Mouse (Mus musculus): ENCODE measurements around the gene Lsp1. TPM values are rescaled to one million over a fixed set of nuclear protein-coding genes. Genes with fewer than 3 reads are reported as not detected.

Lsp1 gene
- polyA plus RNA-seq, 1 experiment from 2014 or later: 36.9 TPM

- Histone ChIP-seq H3K36me3 (no peaks in the 10 kb centered on the region), H3K27me3 (ENCODE audit: insufficient read depth, poor library complexity, severe bottlenecking) (no peaks in the 10 kb centered on the region), H3K4me3 (no peak overlapping the region), H3K9me3 (no peaks in the 10 kb centered on the region), H3K4me1 (peaks cover 71% of the 10 kb centered on the region), H3K27ac (peak overlapping the region; percentile 89)
- DNase-seq (ENCODE audit: low spot score): no peak
- 24% methylated on average over 4 of the region's 4 CpGs for WGBS
These were observed 61.7 kb downstream of the Lsp1 start for GRCm38 (mm10) chr7:142522352-142522751.

DNA sequence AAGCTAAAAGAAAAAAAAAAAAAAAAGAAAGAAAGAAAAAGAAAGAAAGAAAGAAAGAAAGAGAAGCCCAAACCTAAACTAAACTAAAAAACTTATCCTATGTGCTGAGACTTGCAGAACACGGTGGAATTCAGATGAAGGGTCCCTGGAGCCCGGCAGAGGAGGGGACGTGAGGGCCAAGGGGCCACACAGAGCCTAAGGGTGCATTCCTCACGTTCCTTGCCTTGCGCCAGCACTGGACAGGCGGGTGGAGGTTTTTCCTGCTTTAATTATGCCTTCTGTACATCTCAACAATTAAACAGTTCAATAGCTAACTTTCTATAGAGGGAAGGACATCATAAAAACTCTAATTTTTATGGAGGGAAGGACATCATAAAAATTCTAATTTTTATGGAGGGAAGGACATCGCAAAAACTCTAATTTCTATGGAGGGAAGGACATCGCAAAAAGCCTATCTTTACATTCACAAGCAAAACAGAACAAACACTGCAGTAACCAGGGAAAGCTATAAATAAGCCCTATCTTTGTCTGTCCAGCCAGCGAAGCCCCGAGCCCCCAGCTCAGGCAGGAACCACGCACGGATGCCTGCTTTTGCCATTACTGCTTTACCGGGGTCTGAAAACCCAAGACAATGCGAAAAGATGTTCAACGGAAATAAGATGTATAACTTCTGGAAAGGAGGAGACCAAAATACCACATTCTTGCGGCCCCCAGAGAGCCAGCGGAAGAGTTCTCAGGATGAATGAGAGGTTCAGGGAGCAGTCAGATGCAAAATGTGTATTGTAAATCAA, 62.8 kb downstream of the Lsp1 start:
- Histone ChIP-seq H3K9me3 (no peaks in the 10 kb centered on the region), H3K36me3 (no peaks in the 10 kb centered on the region), H3K4me1 (peaks cover 74% of the 10 kb centered on the region), H3K4me3 (no peak overlapping the region), H3K27me3 (ENCODE audit: insufficient read depth, poor library complexity, severe bottlenecking) (no peaks in the 10 kb centered on the region), H3K27ac (peak overlapping the region; percentile 89)
- no peak for DNase-seq (ENCODE audit: low spot score)
- 23% methylated on average over 17 of the region's 17 CpGs for WGBS

GRCm38 (mm10) chr7:142525342-142526178, 65.0 kb downstream of the Lsp1 start:
- Histone ChIP-seq H3K27me3 (ENCODE audit: insufficient read depth, poor library complexity, severe bottlenecking) (no peaks in the 10 kb centered on the region), H3K36me3 (no peaks in the 10 kb centered on the region), H3K9me3 (no peaks in the 10 kb centered on the region), H3K4me3 (no peak overlapping the region), H3K4me1 (peaks cover 74% of the 10 kb centered on the region), H3K27ac (peak overlapping the region; percentile 89)
- no peak for DNase-seq (ENCODE audit: low spot score)
- 36% methylated on average over 13 of the region's 13 CpGs for WGBS

DNA sequence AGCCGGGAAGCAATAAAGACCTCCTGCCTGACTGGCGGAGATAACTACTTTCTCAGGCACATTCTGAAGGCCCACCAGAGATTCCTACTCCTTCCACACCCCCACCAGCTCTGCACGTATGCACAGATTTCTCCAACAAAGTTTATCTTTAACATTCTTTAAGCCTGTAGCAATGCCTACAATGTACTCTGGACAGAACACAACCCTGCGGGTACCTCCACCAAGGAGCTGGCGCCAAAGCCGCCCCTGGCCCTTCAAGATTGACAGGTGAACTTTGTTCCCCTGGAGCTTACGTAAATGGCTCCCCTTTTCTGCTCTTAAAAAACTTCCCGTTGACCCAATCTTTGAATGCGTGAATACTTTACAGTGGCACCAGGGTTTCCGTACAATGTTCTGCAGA, 68.7 kb downstream of the Lsp1 start:
- Histone ChIP-seq H3K4me1 (peaks cover 79% of the 10 kb centered on the region), H3K36me3 (no peaks in the 10 kb centered on the region), H3K4me3 (no peak overlapping the region), H3K27ac (peak overlapping the region; percentile 89), H3K9me3 (no peaks in the 10 kb centered on the region), H3K27me3 (ENCODE audit: insufficient read depth, poor library complexity, severe bottlenecking) (no peaks in the 10 kb centered on the region)
- DNase-seq (ENCODE audit: low spot score): no peak
- 38% methylated on average over 10 of the region's 10 CpGs for WGBS

DNA sequence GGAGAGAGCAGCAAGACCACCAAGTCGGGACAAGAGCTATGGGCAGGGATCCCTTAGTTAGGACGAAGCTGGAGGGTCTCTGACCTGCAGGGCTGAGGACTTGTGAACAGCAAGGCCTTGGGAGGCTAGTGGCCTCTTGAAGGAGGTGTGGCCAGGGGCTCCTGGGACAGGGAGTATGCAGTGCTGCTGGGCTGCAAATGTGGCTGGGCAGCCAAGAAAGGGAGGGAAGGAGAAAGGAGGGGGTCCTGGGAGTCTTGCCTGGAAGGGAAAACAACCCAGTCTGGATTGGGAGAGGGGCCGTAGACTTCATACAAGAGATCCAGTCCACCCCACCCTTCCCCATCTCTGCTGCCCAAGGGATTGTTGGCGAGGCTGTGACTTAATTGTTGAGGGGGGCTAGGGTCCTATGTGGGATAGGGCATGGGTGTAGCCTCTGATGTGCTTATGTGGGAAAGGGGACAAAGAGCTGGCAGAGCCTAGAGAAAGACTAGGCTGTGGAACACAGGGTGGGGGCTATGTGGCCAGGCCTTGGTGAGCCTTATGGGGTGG, 71.4 kb downstream of the Lsp1 start:
- 74% methylated on average over 4 of the region's 4 CpGs for WGBS
- Histone ChIP-seq H3K9me3 (no peaks in the 10 kb centered on the region), H3K4me1 (peaks cover 67% of the 10 kb centered on the region), H3K27me3 (ENCODE audit: insufficient read depth, poor library complexity, severe bottlenecking) (no peaks in the 10 kb centered on the region), H3K4me3 (peak overlapping the region; percentile 66; the same call in 1 of the 2 replicates), H3K27ac (peak overlapping the region; percentile 96), H3K36me3 (peaks cover 11% of the 10 kb centered on the region)
- DNase-seq (ENCODE audit: low spot score): no peak

DNA sequence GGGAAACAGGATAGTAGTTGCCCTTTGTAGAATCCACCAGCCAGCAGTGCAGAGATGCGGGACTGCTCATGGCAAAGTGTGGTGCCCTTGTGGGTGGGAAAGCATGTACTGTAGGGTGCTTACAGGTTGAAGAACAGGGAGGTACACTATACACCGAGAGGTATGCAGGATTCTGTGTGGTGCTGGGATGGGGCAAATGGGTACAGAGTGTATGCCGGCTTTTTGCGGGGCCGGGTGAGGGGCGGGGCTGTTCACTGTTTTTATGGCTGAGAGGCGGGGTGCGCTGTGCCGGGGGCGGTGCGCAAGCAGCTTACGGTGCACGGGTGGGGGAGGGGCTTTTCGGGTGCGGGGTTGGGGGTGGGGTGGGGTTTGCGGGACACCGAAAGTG, 72.1 kb downstream of the Lsp1 start, which contains the start of gene Mrpl23:
Mrpl23 (plus strand) TSS at position 16 of the 388 bp plus-strand sequence.
- WGBS: 6% methylated on average over 17 of the region's 17 CpGs
- no peak for DNase-seq (ENCODE audit: low spot score)
- H3K9me3 ChIP-seq: no peaks in the 10 kb centered on the region
- peaks cover 11% of the 10 kb centered on the region for H3K36me3 ChIP-seq
- H3K4me3 ChIP-seq: peak within 1 kb of the TSS; percentile 66
- H3K27me3 ChIP-seq (ENCODE audit: insufficient read depth, poor library complexity, severe bottlenecking): no peaks in the 10 kb centered on the region
- H3K27ac ChIP-seq: peak within 1 kb of the TSS; percentile 96
- peaks cover 68% of the 10 kb centered on the region for H3K4me1 ChIP-seq

- DNase-seq (ENCODE audit: low spot score): peak; percentile 92
- peak overlapping the region; percentile 96 for H3K27ac ChIP-seq
- H3K9me3 ChIP-seq: no peaks in the 10 kb centered on the region
- peaks cover 11% of the 10 kb centered on the region for H3K36me3 ChIP-seq
- H3K4me3 ChIP-seq: peak overlapping the region; percentile 66
- H3K27me3 ChIP-seq (ENCODE audit: insufficient read depth, poor library complexity, severe bottlenecking): no peaks in the 10 kb centered on the region
- peaks cover 69% of the 10 kb centered on the region for H3K4me1 ChIP-seq
- 2% methylated on average over 44 of the region's 44 CpGs for WGBS
These were observed 72.6 kb downstream of the Lsp1 start for GRCm38 (mm10) chr7:142533059-142533855.

GRCm38 (mm10) chr7:142535116-142535515, 74.5 kb downstream of the Lsp1 start:
- Histone ChIP-seq H3K4me1 (peaks cover 72% of the 10 kb centered on the region), H3K9me3 (no peaks in the 10 kb centered on the region)

DNA sequence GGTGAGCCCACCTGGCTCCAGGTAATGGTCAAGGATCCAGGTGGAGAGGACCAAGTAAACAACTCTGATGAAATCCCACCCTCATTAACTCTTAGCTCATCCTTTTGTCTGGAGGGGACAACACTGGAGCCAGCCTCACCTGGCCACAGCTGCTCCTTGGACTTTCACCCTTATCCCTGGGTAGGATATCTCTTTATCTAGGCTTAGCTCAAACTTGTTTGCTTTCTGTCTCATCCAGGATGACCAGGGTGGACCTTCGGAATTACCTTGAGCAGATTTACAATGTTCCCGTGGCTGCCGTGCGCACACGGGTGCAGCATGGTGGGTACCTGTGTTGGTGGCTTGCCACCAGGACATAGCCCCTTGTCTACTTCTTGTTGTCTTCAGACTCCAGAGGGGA, 75.2 kb downstream of the Lsp1 start:
- H3K36me3 ChIP-seq: peaks cover 11% of the 10 kb centered on the region
- H3K4me3 ChIP-seq: no peak overlapping the region
- DNase-seq (ENCODE audit: low spot score): no peak
- no peaks in the 10 kb centered on the region for H3K9me3 ChIP-seq
- 98% methylated on average over 5 of the region's 5 CpGs for WGBS
- peaks cover 77% of the 10 kb centered on the region for H3K4me1 ChIP-seq
- peak overlapping the region; percentile 96 for H3K27ac ChIP-seq
- no peaks in the 10 kb centered on the region for H3K27me3 ChIP-seq (ENCODE audit: insufficient read depth, poor library complexity, severe bottlenecking)

More at GRCm38 (mm10) chr7:142535116-142535515, 74.5 kb downstream of the Lsp1 start:
- Histone ChIP-seq H3K27me3 (ENCODE audit: insufficient read depth, poor library complexity, severe bottlenecking) (no peaks in the 10 kb centered on the region), H3K4me3 (no peak overlapping the region), H3K27ac (peak overlapping the region; percentile 96), H3K36me3 (peaks cover 11% of the 10 kb centered on the region)
- DNase-seq (ENCODE audit: low spot score): no peak
- 82% methylated on average over 4 of the region's 4 CpGs for WGBS

DNA sequence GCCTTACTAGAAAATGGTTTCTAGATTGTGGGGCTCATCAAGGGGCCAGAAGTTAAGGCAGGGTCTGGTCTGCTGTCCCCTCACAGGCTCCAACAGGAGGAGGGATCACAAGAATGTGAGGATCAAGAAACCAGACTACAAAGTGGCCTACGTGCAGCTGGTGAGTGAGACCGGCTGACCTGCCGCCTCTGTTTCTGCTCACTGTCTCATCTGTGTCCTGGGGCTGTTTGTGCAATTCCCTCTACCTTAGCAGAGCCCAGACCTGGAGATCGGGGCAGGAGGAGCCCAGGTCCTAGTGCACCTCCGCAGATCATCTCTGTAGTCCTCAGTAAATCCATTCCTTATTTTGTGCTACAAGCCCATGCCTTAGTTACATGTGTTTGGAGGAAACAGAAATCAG, 76.6 kb downstream of the Lsp1 start:
- Histone ChIP-seq H3K27me3 (ENCODE audit: insufficient read depth, poor library complexity, severe bottlenecking) (no peaks in the 10 kb centered on the region), H3K4me1 (peaks cover 82% of the 10 kb centered on the region), H3K4me3 (no peak overlapping the region), H3K27ac (peak overlapping the region; percentile 94), H3K9me3 (no peaks in the 10 kb centered on the region), H3K36me3 (peaks cover 15% of the 10 kb centered on the region)
- DNase-seq (ENCODE audit: low spot score): no peak
- 52% methylated on average over 5 of the region's 5 CpGs for WGBS

DNA sequence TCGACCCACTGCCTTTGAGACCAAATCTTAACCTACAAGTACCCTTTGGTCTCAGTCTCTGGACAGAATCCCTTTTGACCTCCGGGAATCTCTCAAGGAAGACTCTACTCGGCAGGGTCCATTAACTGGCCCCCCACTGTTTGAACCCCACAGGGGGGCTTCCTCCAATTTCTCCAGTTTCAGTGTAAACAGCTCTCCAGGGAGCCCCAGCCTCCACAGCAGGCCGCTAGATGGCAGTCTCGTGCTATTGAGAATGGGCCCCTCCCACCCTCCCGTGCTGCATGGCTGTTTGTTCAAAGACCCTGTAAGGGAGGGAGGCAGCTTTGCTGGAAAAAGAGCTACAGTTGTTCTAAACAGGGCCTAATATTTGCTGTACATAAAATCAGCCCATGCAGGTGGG, 77.3 kb downstream of the Lsp1 start:
- H3K4me3 ChIP-seq: no peak overlapping the region

GRCm38 (mm10) chr7:142538291-142538690, 77.7 kb downstream of the Lsp1 start:
- Histone ChIP-seq H3K9me3 (no peaks in the 10 kb centered on the region), H3K27me3 (ENCODE audit: insufficient read depth, poor library complexity, severe bottlenecking) (no peaks in the 10 kb centered on the region), H3K4me3 (no peak overlapping the region), H3K27ac (peak overlapping the region; percentile 94), H3K4me1 (peaks cover 82% of the 10 kb centered on the region), H3K36me3 (peaks cover 15% of the 10 kb centered on the region)
- DNase-seq (ENCODE audit: low spot score): no peak
- 40% methylated on average over 4 of the region's 4 CpGs for WGBS

More for the DNA sequence above, 77.3 kb downstream of the Lsp1 start:
- Histone ChIP-seq H3K27me3 (ENCODE audit: insufficient read depth, poor library complexity, severe bottlenecking) (no peaks in the 10 kb centered on the region), H3K4me1 (peaks cover 82% of the 10 kb centered on the region), H3K27ac (peak overlapping the region; percentile 94), H3K9me3 (no peaks in the 10 kb centered on the region), H3K36me3 (peaks cover 15% of the 10 kb centered on the region)
- WGBS: 6% methylated on average over 6 of the region's 6 CpGs
- DNase-seq (ENCODE audit: low spot score): peak; percentile 92

Measured in heart, embryonic 10.5 days (tissue).